Mouse (Mus musculus): ENCODE measurements at regions not wholly inside any gene's neighbourhood (a gene's known extent, or its start where the extent isn't known, plus 50 kb on each side); places are given as distances from the start of the nearest gene placed in this dataset.

DNA sequence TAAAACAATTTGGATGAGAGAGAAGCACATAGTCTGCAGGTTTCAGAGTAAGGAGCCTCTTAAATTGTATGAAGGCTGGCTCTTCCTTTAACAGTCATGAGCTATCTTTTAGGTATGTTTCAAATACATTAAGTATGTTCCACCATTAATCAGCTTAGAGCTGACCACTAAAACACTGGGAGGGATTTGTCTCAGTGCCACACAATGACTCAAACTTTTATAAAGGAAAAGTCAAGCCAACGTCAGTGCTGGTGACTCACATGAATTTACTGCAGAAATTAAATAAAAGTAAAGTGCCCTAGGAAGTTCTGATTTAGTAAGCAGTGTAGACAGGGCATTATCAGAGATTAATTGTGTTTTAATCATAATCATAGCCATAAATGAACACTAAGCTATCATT lies 118.6 kb upstream of the Nrp1 start:
- TF ChIP-seq ZNF384 (IDR thresholded peaks at IDR 0.05; ENCODE audit: low read depth, low read length): no peak
- TF ChIP-seq MAFK (IDR thresholded peaks at IDR 0.05; ENCODE audit: insufficient read depth, low read depth, low read length): no peak
- no peak for TF ChIP-seq CHD2 (IDR thresholded peaks at IDR 0.05; ENCODE audit: low read depth, low read length)
- TF ChIP-seq ZC3H11A (IDR thresholded peaks at IDR 0.05; ENCODE audit: borderline replicate concordance, low read depth, low read length): no peak
- no peak for TF ChIP-seq HCFC1 (IDR thresholded peaks at IDR 0.05; ENCODE audit: borderline replicate concordance, insufficient read depth, low read length)
- DNase-seq (ENCODE audit: low read depth, low spot score): no peak
- H3K36me3 ChIP-seq (ENCODE audit: control insufficient read depth, insufficient read depth, low read length, poor library complexity, severe bottlenecking): no peaks in the 10 kb centered on the region
- no peak overlapping the region for H3K27ac ChIP-seq (ENCODE audit: insufficient read depth, low read depth, low read length, poor library complexity, severe bottlenecking)
- no peaks in the 10 kb centered on the region for H3K4me1 ChIP-seq (ENCODE audit: control insufficient read depth in 2 of 2, insufficient read depth in 2 of 2, low read length in 2 of 2, poor library complexity in 1 of 2)
- H3K9me3 ChIP-seq (ENCODE audit: control insufficient read depth, insufficient read depth, low read depth, low read length): no peaks in the 10 kb centered on the region
- H3K4me3 ChIP-seq (ENCODE audit: insufficient read depth in 1 of 2, low read depth in 1 of 2, low read length in 2 of 2, poor library complexity in 1 of 2, severe bottlenecking in 1 of 2): no peak overlapping the region
- H3K9ac ChIP-seq (ENCODE audit: insufficient read depth, low read depth, low read length, poor library complexity, severe bottlenecking): no peak overlapping the region
- in situ Hi-C loops (cut with MboI; ENCODE audit: low sequenced_read_pairs in 2 of 2, unreplicated experiment in 2 of 2): no loop called here

- Histone ChIP-seq H3K27ac (ENCODE audit: insufficient read depth, low read depth, low read length, poor library complexity, severe bottlenecking) (no peak overlapping the region), H3K4me1 (ENCODE audit: control insufficient read depth in 2 of 2, insufficient read depth in 2 of 2, low read length in 2 of 2, poor library complexity in 1 of 2) (no peaks in the 10 kb centered on the region), H3K4me3 (ENCODE audit: insufficient read depth in 1 of 2, low read depth in 1 of 2, low read length in 2 of 2, poor library complexity in 1 of 2, severe bottlenecking in 1 of 2) (no peak overlapping the region), H3K9ac (ENCODE audit: insufficient read depth, low read depth, low read length, poor library complexity, severe bottlenecking) (no peak overlapping the region), H3K9me3 (ENCODE audit: control insufficient read depth, insufficient read depth, low read depth, low read length) (no peaks in the 10 kb centered on the region), H3K36me3 (ENCODE audit: control insufficient read depth, insufficient read depth, low read length, poor library complexity, severe bottlenecking) (no peaks in the 10 kb centered on the region)
- in situ Hi-C loops (cut with MboI; ENCODE audit: low sequenced_read_pairs in 2 of 2, unreplicated experiment in 2 of 2): no loop called here
- TF ChIP-seq ZC3H11A (IDR thresholded peaks at IDR 0.05; ENCODE audit: borderline replicate concordance, low read depth, low read length) (no peak), ZNF384 (IDR thresholded peaks at IDR 0.05; ENCODE audit: low read depth, low read length) (no peak), HCFC1 (IDR thresholded peaks at IDR 0.05; ENCODE audit: borderline replicate concordance, insufficient read depth, low read length) (no peak), MAFK (IDR thresholded peaks at IDR 0.05; ENCODE audit: insufficient read depth, low read depth, low read length) (peak; percentile 50; the same call in 1 of the 2 replicates), CHD2 (IDR thresholded peaks at IDR 0.05; ENCODE audit: low read depth, low read length) (no peak)
- DNase-seq (ENCODE audit: low read depth, low spot score): no peak
Observed at GRCm38 (mm10) chr8:128241200-128241599, 117.2 kb upstream of the Nrp1 start.

DNA sequence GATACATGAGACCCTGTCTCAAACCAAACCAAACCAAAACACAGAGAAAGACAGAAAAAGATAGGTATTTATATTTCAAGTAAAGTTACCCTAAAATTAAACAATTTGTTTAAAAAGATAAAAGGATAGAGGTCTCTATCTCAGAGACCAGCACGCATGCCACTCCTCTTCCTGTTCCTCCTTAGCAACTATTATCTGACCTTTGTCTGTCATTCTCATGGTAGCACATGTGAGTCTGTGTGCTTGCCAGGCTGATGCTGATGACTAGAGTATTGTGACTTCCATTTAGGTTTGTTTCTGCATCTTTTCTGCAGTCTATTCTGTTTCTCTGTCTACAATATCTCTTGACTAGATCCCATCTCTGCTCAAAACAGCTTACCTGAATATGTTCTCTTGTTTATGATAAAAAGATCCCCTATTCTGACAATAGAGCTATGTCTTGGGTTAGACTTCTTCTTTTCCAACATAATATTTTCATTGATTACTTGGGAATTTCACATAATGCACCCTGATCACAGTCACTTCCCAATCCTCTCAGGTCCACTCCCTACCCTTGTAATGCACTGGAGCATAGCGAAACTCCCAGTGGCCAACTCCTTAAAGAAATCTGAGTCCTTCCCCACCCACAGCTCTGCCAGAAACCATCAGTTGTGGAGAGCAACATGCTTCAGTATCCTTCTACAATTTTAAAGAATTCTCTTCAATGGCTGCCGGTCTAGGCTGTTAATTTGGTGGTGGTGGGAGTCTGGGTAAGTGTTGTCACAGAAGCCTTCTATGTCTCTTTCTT lies 115.7 kb upstream of the Nrp1 start:
- H3K36me3 ChIP-seq (ENCODE audit: control insufficient read depth, insufficient read depth, low read length, poor library complexity, severe bottlenecking): no peaks in the 10 kb centered on the region
- in situ Hi-C loops (cut with MboI; ENCODE audit: low sequenced_read_pairs in 2 of 2, unreplicated experiment in 2 of 2): no loop called here
- no peak for DNase-seq (ENCODE audit: low read depth, low spot score)
- H3K9me3 ChIP-seq (ENCODE audit: control insufficient read depth, insufficient read depth, low read depth, low read length): no peaks in the 10 kb centered on the region
- no peak overlapping the region for H3K27ac ChIP-seq (ENCODE audit: insufficient read depth, low read depth, low read length, poor library complexity, severe bottlenecking)
- H3K4me1 ChIP-seq (ENCODE audit: control insufficient read depth in 2 of 2, insufficient read depth in 2 of 2, low read length in 2 of 2, poor library complexity in 1 of 2): no peaks in the 10 kb centered on the region
- H3K4me3 ChIP-seq (ENCODE audit: insufficient read depth in 1 of 2, low read depth in 1 of 2, low read length in 2 of 2, poor library complexity in 1 of 2, severe bottlenecking in 1 of 2): no peak overlapping the region
- H3K9ac ChIP-seq (ENCODE audit: insufficient read depth, low read depth, low read length, poor library complexity, severe bottlenecking): no peak overlapping the region
- TF ChIP-seq MAFK (IDR thresholded peaks at IDR 0.05; ENCODE audit: insufficient read depth, low read depth, low read length) (no peak), HCFC1 (IDR thresholded peaks at IDR 0.05; ENCODE audit: borderline replicate concordance, insufficient read depth, low read length) (no peak), ZC3H11A (IDR thresholded peaks at IDR 0.05; ENCODE audit: borderline replicate concordance, low read depth, low read length) (no peak), ZNF384 (IDR thresholded peaks at IDR 0.05; ENCODE audit: low read depth, low read length) (no peak), CHD2 (IDR thresholded peaks at IDR 0.05; ENCODE audit: low read depth, low read length) (no peak)

- Histone ChIP-seq H3K9me3 (ENCODE audit: control insufficient read depth, insufficient read depth, low read depth, low read length) (no peaks in the 10 kb centered on the region), H3K27ac (ENCODE audit: insufficient read depth, low read depth, low read length, poor library complexity, severe bottlenecking) (no peak overlapping the region), H3K4me1 (ENCODE audit: control insufficient read depth in 2 of 2, insufficient read depth in 2 of 2, low read length in 2 of 2, poor library complexity in 1 of 2) (no peaks in the 10 kb centered on the region), H3K4me3 (ENCODE audit: insufficient read depth in 1 of 2, low read depth in 1 of 2, low read length in 2 of 2, poor library complexity in 1 of 2, severe bottlenecking in 1 of 2) (no peak overlapping the region), H3K9ac (ENCODE audit: insufficient read depth, low read depth, low read length, poor library complexity, severe bottlenecking) (no peak overlapping the region), H3K36me3 (ENCODE audit: control insufficient read depth, insufficient read depth, low read length, poor library complexity, severe bottlenecking) (no peaks in the 10 kb centered on the region)
- in situ Hi-C loops (cut with MboI; ENCODE audit: low sequenced_read_pairs in 2 of 2, unreplicated experiment in 2 of 2): no loop called here
- TF ChIP-seq ZC3H11A (IDR thresholded peaks at IDR 0.05; ENCODE audit: borderline replicate concordance, low read depth, low read length): no peak
- TF ChIP-seq MAFK (IDR thresholded peaks at IDR 0.05; ENCODE audit: insufficient read depth, low read depth, low read length): no peak
- no peak for TF ChIP-seq CHD2 (IDR thresholded peaks at IDR 0.05; ENCODE audit: low read depth, low read length)
- TF ChIP-seq ZNF384 (IDR thresholded peaks at IDR 0.05; ENCODE audit: low read depth, low read length): no peak
- TF ChIP-seq HCFC1 (IDR thresholded peaks at IDR 0.05; ENCODE audit: borderline replicate concordance, insufficient read depth, low read length): no peak
- no peak for DNase-seq (ENCODE audit: low read depth, low spot score)
Observed at GRCm38 (mm10) chr8:128251723-128252122, 106.7 kb upstream of the Nrp1 start.

All from ES-E14 (cell line).